Mouse (Mus musculus) heart, embryonic 13.5 days (tissue): ENCODE data around the gene Adgrl1. TPM values are rescaled to one million over a fixed set of nuclear protein-coding genes. Genes with fewer than 3 reads are reported as not detected.
A peak's percentile ranks its signal among the peaks of the same experiment; 100 is the strongest.

Experiments
- ATAC-seq: fragments of 200-750 bp; cut with Nextera tagmentation; 2 replicates; pipeline ENCODE4 v1.8.0; 2017; ENCODE audit warnings: moderate TSS enrichment; ENCODE audit not compliant: insufficient number of reproducible peaks, low FRiP score, low TSS enrichment; ENCODE audit errors: extremely low read depth
- H3K27ac ChIP-seq: fragments of 300-500 bp; sonication (generic); replicated peaks from 2 replicates; pipeline ENCODE4 v1.5.1; 2015; ENCODE audit warnings: moderate library complexity, mild to moderate bottlenecking, inconsistent platforms
- H3K27me3 ChIP-seq: fragments of 300-500 bp; sonication (generic); replicated peaks from 2 replicates; pipeline ENCODE4 v1.6.1; 2015; ENCODE audit warnings: mild to moderate bottlenecking, inconsistent platforms
- H3K36me3 ChIP-seq: fragments of 300-500 bp; sonication (generic); 2 replicates; pipeline ENCODE4 v1.6.1; 2015; ENCODE audit warnings: mild to moderate bottlenecking, inconsistent platforms
- H3K4me1 ChIP-seq: fragments of 300-500 bp; sonication (generic); 2 replicates; pipeline ENCODE4 v1.6.1; 2015; ENCODE audit warnings: inconsistent platforms
- H3K4me2 ChIP-seq: fragments of 300-500 bp; sonication (generic); 2 replicates; pipeline ENCODE4 v1.6.1; 2015; ENCODE audit warnings: inconsistent platforms, mild to moderate bottlenecking, moderate library complexity
- H3K4me3 ChIP-seq: fragments of 300-500 bp; sonication (generic); 2 replicates; pipeline ENCODE4 v1.5.1; 2015; ENCODE audit warnings: moderate library complexity, mild to moderate bottlenecking, inconsistent platforms
- H3K9ac ChIP-seq: fragments of 300-500 bp; sonication (generic); 2 replicates; pipeline ENCODE4 v1.6.1; 2015; ENCODE audit warnings: inconsistent platforms, mild to moderate bottlenecking, moderate library complexity
- H3K9me3 ChIP-seq: fragments of 300-500 bp; sonication (generic); 2 replicates; pipeline ENCODE4 v1.6.1; 2016; ENCODE audit warnings: inconsistent platforms
- WGBS: fragments of 180-500 bp; shearing (Covaris S2); methylation state at CpG from one replicate; pipeline ENCODE4 v1.1.7; 2015; ENCODE audit warnings: mixed read lengths; 5-methylcytosine and 5-hydroxymethylcytosine counted together
- polyA plus RNA-seq: library from polyadenylated mRNA; unstranded; fragments of >200 nt; fragmentation: Nextera tagmentation; extraction: Ambion mirVana; gene quantifications from 2 replicates; pipeline ENCODE4 v1.2.1, GENCODE M21; 2015

Gene Adgrl1
- 8.5 and 8.7 TPM in 2 replicates for polyA plus RNA-seq

DNA sequence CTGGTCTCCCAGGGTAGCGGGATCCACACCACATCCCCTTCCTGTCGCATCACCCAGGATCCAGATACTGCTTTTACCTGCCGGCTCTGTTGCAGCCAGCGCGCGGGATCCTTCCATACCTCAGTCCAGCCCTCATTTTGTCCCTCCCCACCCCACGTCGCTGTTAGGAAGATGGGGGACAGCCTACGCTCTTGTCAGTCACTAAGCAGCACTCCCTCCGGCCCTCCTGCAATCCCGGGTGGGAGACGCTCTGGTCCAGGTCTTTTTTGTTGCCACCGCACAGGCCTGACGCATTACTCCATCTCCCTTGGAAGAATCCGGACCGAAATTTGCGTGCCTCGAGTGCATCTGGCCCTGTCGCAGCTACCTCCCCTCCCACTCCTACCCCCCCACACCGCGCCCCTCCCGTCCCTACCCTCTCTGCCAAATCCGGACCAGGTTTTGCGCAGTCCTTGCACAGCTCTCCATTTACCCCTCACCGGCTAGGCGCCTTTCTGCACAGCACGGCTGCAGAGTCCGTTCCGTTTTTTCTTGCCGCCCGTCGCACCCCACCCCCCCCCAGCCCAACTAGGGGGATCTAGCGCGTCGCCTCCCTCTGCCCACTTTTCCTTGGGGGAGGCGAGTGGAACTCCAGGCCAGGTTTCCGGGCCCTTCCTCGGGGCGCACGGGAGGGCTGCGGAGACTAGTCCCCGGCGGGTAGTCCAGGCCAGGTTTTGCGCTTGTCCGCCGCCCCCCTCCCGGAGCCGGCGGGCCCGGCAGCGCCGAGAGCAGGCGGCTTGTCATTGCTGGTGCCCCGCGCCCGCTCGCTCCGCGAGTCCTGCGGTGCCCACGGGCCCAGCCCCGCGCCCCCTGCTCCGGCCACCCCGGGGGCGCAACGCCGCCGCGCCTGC is at the start of gene Adgrl1:
Gene Adgrl1, plus strand, starts transcription at position 743 of the 890 bp plus-strand sequence.
- H3K9ac ChIP-seq: peak within 1 kb of the TSS; percentile 95
- peak within 1 kb of the TSS; percentile 94 for H3K4me3 ChIP-seq
- ATAC-seq: peak; percentile 78
- H3K9me3 ChIP-seq: no peaks in the 10 kb centered on the region
- WGBS: under 1% methylated on average over 69 of the region's 70 CpGs
- peaks cover 53% of the 10 kb centered on the region for H3K4me1 ChIP-seq
- peak within 1 kb of the TSS; percentile 98 for H3K4me2 ChIP-seq
- peaks cover 25% of the 10 kb centered on the region for H3K27me3 ChIP-seq
- no peaks in the 10 kb centered on the region for H3K36me3 ChIP-seq
- H3K27ac ChIP-seq: peak within 1 kb of the TSS; percentile 96

DNA sequence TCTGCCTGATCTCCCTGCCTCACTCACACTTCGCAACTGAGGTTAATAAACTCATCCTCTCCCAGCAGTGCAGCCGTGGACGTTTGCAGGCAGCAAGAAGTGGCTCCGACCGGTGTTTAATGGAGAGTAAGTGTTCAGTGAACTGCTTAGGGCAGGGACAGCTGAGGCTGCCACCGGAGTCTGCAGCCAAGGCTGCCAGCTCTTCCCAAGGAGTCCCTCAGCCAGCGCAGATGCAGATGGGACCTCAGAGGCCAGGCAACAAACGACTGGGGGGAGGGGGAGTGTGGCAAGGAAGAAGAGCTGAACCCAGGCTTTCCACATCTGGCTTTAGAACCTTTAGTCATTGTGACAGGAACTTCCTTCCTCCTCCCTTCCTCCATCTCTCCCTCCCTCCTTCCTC is 47.6 kb upstream of the Adgrl1 start:
- Histone ChIP-seq H3K4me3 (no peak overlapping the region), H3K36me3 (no peaks in the 10 kb centered on the region), H3K4me2 (0 out of 2 replicates have a peak overlapping the region, but pooled peaks have one; percentile 26), H3K4me1 (no peaks in the 10 kb centered on the region; the same call in 1 of the 2 replicates), H3K27ac (no peak overlapping the region), H3K27me3 (no peaks in the 10 kb centered on the region), H3K9ac (no peak overlapping the region), H3K9me3 (0 out of 2 replicates have a peak, but pooled peaks cover 5% of the 10 kb centered on the region)
- 22% methylated on average over 8 of the region's 8 CpGs for WGBS
- no peak for ATAC-seq

DNA sequence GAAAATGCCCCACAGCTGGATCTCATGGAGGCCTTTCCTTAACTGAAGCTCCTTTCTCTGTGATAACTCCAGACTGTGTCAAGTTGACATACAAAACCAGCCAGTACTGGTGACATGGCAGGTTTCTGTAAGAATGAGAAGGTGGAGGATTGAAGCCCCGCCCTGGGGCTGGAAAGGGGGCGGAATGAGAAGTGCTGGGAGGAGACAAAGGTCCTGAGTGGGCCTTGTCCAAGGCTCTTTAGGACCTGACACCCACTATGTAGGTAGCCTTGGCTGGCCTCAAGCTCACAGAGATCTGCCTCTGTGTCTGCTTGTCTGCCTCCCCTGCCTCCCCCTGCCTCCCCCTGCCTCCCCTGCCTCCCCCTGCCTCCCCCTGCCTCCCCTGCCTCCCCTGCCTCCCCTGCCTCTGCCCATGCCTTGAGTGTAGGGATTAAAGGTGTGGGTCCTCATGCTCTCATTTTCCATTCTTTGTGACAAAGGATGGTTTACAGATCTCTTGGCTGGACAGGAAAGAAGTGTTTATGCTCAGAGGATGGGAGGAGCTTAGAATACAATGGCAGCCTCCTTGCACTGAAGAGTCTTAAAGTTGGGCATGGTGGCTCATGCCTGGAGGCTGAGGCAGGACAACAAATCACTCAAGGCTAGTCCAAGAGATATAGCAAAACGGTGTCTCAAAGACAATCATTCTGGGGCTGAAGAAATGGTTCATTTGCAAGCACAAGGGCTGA is 46.4 kb upstream of the Adgrl1 start:
- no peak overlapping the region for H3K9ac ChIP-seq
- H3K36me3 ChIP-seq: no peaks in the 10 kb centered on the region
- WGBS: 67% methylated on average over 3 of the region's 3 CpGs
- no peaks in the 10 kb centered on the region for H3K27me3 ChIP-seq
- no peak overlapping the region for H3K4me3 ChIP-seq
- no peaks in the 10 kb centered on the region for H3K9me3 ChIP-seq
- H3K27ac ChIP-seq: no peak overlapping the region
- H3K4me2 ChIP-seq: no peak overlapping the region
- no peak for ATAC-seq
- H3K4me1 ChIP-seq: no peaks in the 10 kb centered on the region; the same call in 1 of the 2 replicates

DNA sequence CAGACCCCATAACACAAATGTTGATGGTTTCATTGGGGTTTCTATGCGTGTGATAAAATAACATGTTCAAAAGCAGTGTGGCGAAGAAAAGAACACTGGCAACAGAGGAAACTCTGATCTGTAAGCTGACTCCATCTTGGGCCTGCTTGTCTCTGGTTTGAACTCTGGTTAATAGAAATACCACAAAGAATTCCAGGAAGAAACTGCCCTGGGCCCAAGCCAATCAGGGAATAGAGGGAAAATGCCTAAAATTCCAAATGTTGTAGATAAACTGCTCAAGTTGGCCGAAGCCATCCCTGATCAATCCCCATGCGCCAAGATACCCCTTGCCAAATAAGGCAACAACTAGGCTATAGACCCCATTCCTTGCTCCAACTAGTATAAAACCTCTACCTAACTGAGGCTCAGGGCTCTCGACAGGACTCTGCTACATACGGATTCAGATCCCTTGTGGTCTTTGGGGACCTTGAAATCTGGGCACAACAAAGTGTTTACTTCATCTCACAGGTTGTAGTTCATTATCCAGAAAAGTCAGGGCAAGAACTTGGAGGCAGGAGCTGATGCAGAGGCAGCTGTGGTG is 43.3 kb upstream of the Adgrl1 start:
- no peaks in the 10 kb centered on the region; the same call in 1 of the 2 replicates for H3K4me1 ChIP-seq
- 64% methylated on average over 6 of the region's 6 CpGs for WGBS

GRCm38 (mm10) chr8:83862439-83863268 is 37.3 kb upstream of the Adgrl1 start:
- H3K27me3 ChIP-seq: no peaks in the 10 kb centered on the region
- peak overlapping the region; percentile 77 for H3K4me2 ChIP-seq
- H3K9me3 ChIP-seq: no peaks in the 10 kb centered on the region
- H3K9ac ChIP-seq: peak overlapping the region; percentile 69
- H3K4me3 ChIP-seq: peak overlapping the region; percentile 43
- no peaks in the 10 kb centered on the region for H3K36me3 ChIP-seq
- H3K4me1 ChIP-seq: peaks cover 9% of the 10 kb centered on the region; the same call in 1 of the 2 replicates
- H3K27ac ChIP-seq: no peak overlapping the region
- no peak for ATAC-seq
- WGBS: 7% methylated on average over 24 of the region's 24 CpGs

More for the DNA sequence above, 43.3 kb upstream of the Adgrl1 start:
- H3K9me3 ChIP-seq: no peaks in the 10 kb centered on the region
- H3K9ac ChIP-seq: no peak overlapping the region
- no peaks in the 10 kb centered on the region for H3K27me3 ChIP-seq
- no peak overlapping the region for H3K4me3 ChIP-seq
- no peak for ATAC-seq
- H3K36me3 ChIP-seq: no peaks in the 10 kb centered on the region
- no peak overlapping the region for H3K4me2 ChIP-seq
- no peak overlapping the region for H3K27ac ChIP-seq

GRCm38 (mm10) chr8:83874881-83875655 is 24.8 kb upstream of the Adgrl1 start:
- ATAC-seq: peak; percentile 52; the same call in 1 of the 2 replicates
- H3K4me3 ChIP-seq: peak overlapping the region; percentile 77
- no peaks in the 10 kb centered on the region for H3K36me3 ChIP-seq
- H3K27ac ChIP-seq: peak overlapping the region; percentile 39; the same call in 1 of the 2 replicates
- H3K9me3 ChIP-seq: no peaks in the 10 kb centered on the region
- peaks cover 32% of the 10 kb centered on the region for H3K27me3 ChIP-seq
- peak overlapping the region; percentile 99 for H3K4me2 ChIP-seq
- peaks cover 22% of the 10 kb centered on the region for H3K4me1 ChIP-seq
- peak overlapping the region; percentile 86 for H3K9ac ChIP-seq
- WGBS: under 1% methylated on average over 54 of the region's 66 CpGs

DNA sequence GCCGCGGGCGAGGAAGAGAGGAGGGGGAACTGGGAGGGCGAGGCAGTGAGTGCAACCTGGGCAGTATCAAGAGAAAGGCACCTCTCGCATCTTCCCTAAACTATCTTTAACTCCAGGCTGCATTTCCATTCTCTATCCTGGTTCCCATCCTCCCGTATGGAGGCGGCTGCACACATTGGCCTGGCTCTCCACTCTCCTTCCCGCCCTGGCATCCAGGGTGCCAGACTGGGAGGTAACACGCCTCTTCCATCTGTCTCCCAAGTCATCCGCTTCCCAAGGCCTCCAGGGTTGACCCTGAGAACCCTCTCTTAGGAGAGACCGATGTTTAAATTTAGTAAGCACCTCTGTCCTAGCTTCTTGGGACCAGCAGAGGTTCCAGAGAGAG is 24.3 kb upstream of the Adgrl1 start:
- H3K9me3 ChIP-seq: no peaks in the 10 kb centered on the region
- under 1% methylated on average over 9 of the region's 11 CpGs for WGBS
- peaks cover 22% of the 10 kb centered on the region for H3K4me1 ChIP-seq
- H3K36me3 ChIP-seq: no peaks in the 10 kb centered on the region
- peak overlapping the region; percentile 86 for H3K9ac ChIP-seq
- ATAC-seq: no peak
- peak overlapping the region; percentile 36; the same call in 1 of the 2 replicates for H3K27ac ChIP-seq
- H3K27me3 ChIP-seq: peaks cover 32% of the 10 kb centered on the region
- H3K4me2 ChIP-seq: peak overlapping the region; percentile 99
- peak overlapping the region; percentile 77 for H3K4me3 ChIP-seq

DNA sequence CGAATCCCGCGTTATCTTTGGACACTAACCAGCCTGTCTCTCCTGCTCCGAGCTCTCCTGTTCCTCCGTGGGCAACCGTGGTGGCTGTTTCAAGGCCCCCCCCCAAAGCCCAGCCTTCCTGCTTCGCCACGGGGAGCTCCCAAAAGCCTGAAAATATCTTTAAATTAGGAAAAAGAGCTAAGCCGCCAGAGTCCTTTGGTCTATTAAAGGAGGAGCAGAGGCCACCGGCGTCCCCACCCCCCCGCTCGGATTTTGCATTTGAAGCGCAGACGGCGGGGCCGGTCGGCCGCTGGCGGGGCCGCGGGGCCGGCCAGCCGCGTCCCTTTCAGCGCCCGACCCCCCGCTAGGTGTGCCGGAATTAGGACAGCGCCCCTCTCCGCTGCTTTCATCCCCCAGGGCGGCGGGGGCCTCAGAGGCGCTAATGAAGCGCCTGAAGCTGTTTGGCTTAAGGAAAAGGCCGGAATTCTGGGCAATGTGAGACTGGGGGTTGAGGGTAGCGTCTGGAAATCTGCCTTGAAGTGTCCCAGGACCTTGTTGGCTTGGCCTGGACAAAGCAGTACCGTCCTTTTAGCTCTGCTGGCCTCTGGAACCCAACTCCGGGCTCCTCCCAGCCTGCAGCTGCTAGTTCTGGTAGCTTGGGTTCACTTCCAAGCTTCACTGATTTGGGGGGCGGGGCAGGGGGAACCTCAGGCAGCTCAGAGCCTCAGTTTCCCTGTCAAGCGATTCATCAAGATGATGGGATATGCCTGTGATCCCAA is 23.6 kb upstream of the Adgrl1 start:
- H3K27me3 ChIP-seq: peaks cover 32% of the 10 kb centered on the region
- 0 out of 2 replicates have a peak overlapping the region, but pooled peaks have one; percentile 3 for H3K27ac ChIP-seq
- no peaks in the 10 kb centered on the region for H3K36me3 ChIP-seq
- H3K4me2 ChIP-seq: peak overlapping the region; percentile 99
- H3K9ac ChIP-seq: peak overlapping the region; percentile 86
- WGBS: under 1% methylated on average over 41 of the region's 41 CpGs
- no peak for ATAC-seq
- peaks cover 22% of the 10 kb centered on the region for H3K4me1 ChIP-seq
- H3K9me3 ChIP-seq: no peaks in the 10 kb centered on the region
- H3K4me3 ChIP-seq: peak overlapping the region; percentile 77

DNA sequence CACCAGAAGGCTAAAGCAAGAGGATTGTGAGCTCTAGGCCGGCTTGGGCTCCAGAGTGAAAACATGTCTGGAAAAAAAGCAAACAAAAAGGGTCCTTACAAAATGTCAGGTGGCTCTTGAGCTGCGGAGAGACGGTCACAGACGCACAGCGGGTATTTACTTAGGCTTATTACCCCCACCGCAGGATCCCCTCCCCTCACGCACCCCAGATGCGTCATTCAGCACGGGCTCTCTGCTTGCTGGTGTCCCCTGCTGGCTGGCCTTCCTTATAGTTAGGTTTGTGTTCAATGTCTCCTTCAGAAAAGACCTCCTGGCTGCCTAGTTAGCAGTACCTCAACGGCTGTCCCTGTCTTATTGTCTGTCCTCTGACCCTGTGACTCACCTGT is 23.1 kb upstream of the Adgrl1 start:
- Histone ChIP-seq H3K27ac (no peak overlapping the region), H3K36me3 (no peaks in the 10 kb centered on the region), H3K27me3 (peaks cover 32% of the 10 kb centered on the region), H3K4me3 (peak overlapping the region; percentile 77), H3K9me3 (no peaks in the 10 kb centered on the region), H3K4me2 (peak overlapping the region; percentile 99), H3K4me1 (peaks cover 22% of the 10 kb centered on the region), H3K9ac (peak overlapping the region; percentile 86)
- 2% methylated on average over 10 of the region's 10 CpGs for WGBS
- no peak for ATAC-seq
